Mouse (Mus musculus) cerebellum, adult 8-10 months (tissue): ENCODE data around the gene Igsf9.
A peak's percentile ranks its signal among the peaks of the same experiment; 100 is the strongest.

ENCODE experiments used
- DNase-seq: peaks from one replicate; pipeline ENCODE4 v3.0.0; 2022

Igsf9 gene

GRCm38 (mm10) chr1:172520576-172521440, 39.2 kb downstream of the Igsf9 start, which contains the start of gene Cfap45:
Cfap45 (plus strand) TSS chr1:172520801.
- no peak for DNase-seq

GRCm38 (mm10) chr1:172522524-172522923, 40.9 kb downstream of the Igsf9 start:
- DNase-seq, result no peak

- no peak for DNase-seq
Measured at GRCm38 (mm10) chr1:172523699-172524101, 42.1 kb downstream of the Igsf9 start.

- DNase-seq, result no peak
Measured at GRCm38 (mm10) chr1:172525027-172525764, 43.6 kb downstream of the Igsf9 start.

- DNase-seq, result no peak
Measured at GRCm38 (mm10) chr1:172525971-172526370, 44.4 kb downstream of the Igsf9 start.

GRCm38 (mm10) chr1:172526380-172527081, 44.9 kb downstream of the Igsf9 start:
- no peak for DNase-seq

GRCm38 (mm10) chr1:172527431-172527830, 45.8 kb downstream of the Igsf9 start:
- DNase-seq, result no peak

GRCm38 (mm10) chr1:172528701-172529100, 47.1 kb downstream of the Igsf9 start:
- peak; percentile 87 for DNase-seq

GRCm38 (mm10) chr1:172530544-172531220, 49.1 kb downstream of the Igsf9 start:
- DNase-seq, result no peak

GRCm38 (mm10) chr1:172532551-172532950, 51.0 kb downstream of the Igsf9 start:
- DNase-seq, result peak; percentile 58

- no peak for DNase-seq
Measured at GRCm38 (mm10) chr1:172535116-172535515, 53.5 kb downstream of the Igsf9 start.

- DNase-seq, result no peak
Measured at GRCm38 (mm10) chr1:172539827-172540226, 58.2 kb downstream of the Igsf9 start.

- no peak for DNase-seq
Measured at GRCm38 (mm10) chr1:172540283-172540820, 58.8 kb downstream of the Igsf9 start.

GRCm38 (mm10) chr1:172546062-172546461, 64.5 kb downstream of the Igsf9 start:
- DNase-seq, result no peak
